Mouse (Mus musculus) kidney, postnatal 25 days (tissue): ENCODE measurements at regions not wholly inside any gene's neighbourhood (a gene's known extent, or its start where the extent isn't known, plus 50 kb on each side); places are given as distances from the start of the nearest gene placed in this dataset.
"Not testable (repeated sequence)": the region's sequence is repeated elsewhere in the genome, so short reads cannot be mapped to it uniquely, and the experiment has no call there.

Experiments
- DNase-seq, 2 experiments: peaks; one replicate each; pipeline ENCODE4 v3.0.0; 2021; ENCODE audit warnings: mixed read lengths in 2 of 2

GRCm38 (mm10) chr4:23567827-23568226 is 928.4 kb upstream of the Mms22l start:
- DNase-seq: no peak

- no peak for DNase-seq
Observed at GRCm38 (mm10) chr4:23573013-23573412, 923.2 kb upstream of the Mms22l start.

GRCm38 (mm10) chr4:23587412-23587811 is 908.8 kb upstream of the Mms22l start:
- DNase-seq: no peak

GRCm38 (mm10) chr4:23590883-23591282 is 905.4 kb upstream of the Mms22l start:
- DNase-seq: no peak

- no peak for DNase-seq
Observed at GRCm38 (mm10) chr4:23591593-23591992, 904.7 kb upstream of the Mms22l start.

- DNase-seq: no peak
Observed at GRCm38 (mm10) chr4:23600070-23600469, 896.2 kb upstream of the Mms22l start.

GRCm38 (mm10) chr4:23601426-23602293 is 894.6 kb upstream of the Mms22l start:
- peak in 1 of 2 experiments; percentile 25 for DNase-seq

- no peak for DNase-seq
Observed at GRCm38 (mm10) chr4:23602294-23602932, 893.8 kb upstream of the Mms22l start.

GRCm38 (mm10) chr4:23607348-23607747 is 888.9 kb upstream of the Mms22l start:
- no peak for DNase-seq

- no peak for DNase-seq
Observed at GRCm38 (mm10) chr4:23621208-23621607, 875.0 kb upstream of the Mms22l start.

- no peak for DNase-seq
Observed at GRCm38 (mm10) chr4:23622231-23622630, 874.0 kb upstream of the Mms22l start.

- no peak for DNase-seq
Observed at GRCm38 (mm10) chr4:23636231-23636928, 859.9 kb upstream of the Mms22l start.

- DNase-seq: no peak
Observed at GRCm38 (mm10) chr4:23636929-23637235, 859.4 kb upstream of the Mms22l start.

GRCm38 (mm10) chr4:23656671-23657070 is 839.6 kb upstream of the Mms22l start:
- not testable (repeated sequence) for DNase-seq

GRCm38 (mm10) chr4:23668896-23669295 is 827.4 kb upstream of the Mms22l start:
- no peak for DNase-seq

GRCm38 (mm10) chr4:23703626-23704025 is 792.6 kb upstream of the Mms22l start:
- no peak for DNase-seq

- no peak for DNase-seq
Observed at GRCm38 (mm10) chr4:23710716-23711115, 785.5 kb upstream of the Mms22l start.

- DNase-seq: no peak
Observed at GRCm38 (mm10) chr4:23713781-23714415, 782.4 kb upstream of the Mms22l start.

- DNase-seq: no peak
Observed at GRCm38 (mm10) chr4:23727846-23728245, 768.4 kb upstream of the Mms22l start.

- no peak for DNase-seq
Observed at GRCm38 (mm10) chr4:23732471-23732870, 763.8 kb upstream of the Mms22l start.

- DNase-seq: no peak
Observed at GRCm38 (mm10) chr4:23744079-23744478, 752.2 kb upstream of the Mms22l start.

- DNase-seq: no peak
Observed at GRCm38 (mm10) chr4:23758005-23758404, 738.2 kb upstream of the Mms22l start.
